Mouse (Mus musculus): ENCODE measurements at regions not wholly inside any gene's neighbourhood (a gene's known extent, or its start where the extent isn't known, plus 50 kb on each side); places are given as distances from the start of the nearest gene placed in this dataset.

DNA sequence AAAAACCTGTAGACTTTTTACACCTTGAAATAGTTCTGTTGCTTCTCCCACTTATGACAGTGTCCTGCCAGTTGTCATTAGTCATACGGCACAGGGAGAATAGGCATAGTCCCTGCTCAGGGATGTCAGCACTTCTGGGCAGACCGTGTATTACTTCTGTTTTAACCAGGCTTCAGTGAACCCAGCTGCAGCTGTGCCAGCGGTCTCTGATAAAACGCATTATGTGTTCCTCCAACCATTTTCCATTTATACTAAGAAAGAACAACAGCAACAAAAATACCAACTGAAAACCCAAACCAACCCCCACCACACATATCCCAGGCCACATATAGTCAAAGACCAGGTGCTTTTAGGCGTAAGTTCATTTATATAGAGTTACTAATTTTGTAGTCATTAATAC, 83.1 kb upstream of the Prdm1 start:
- TF ChIP-seq CHD1 (IDR thresholded peaks at IDR 0.05; ENCODE audit: low read depth, low read length) (no peak), MXI1 (IDR thresholded peaks at IDR 0.05; ENCODE audit: low read depth, low read length) (no peak)

Data from CH12.LX (cell line).